Mouse (Mus musculus): Measurements from ENCODE around the gene Syt8. TPM values are rescaled to one million over a fixed set of nuclear protein-coding genes. Genes with fewer than 3 reads are reported as not detected.

Syt8 gene
- polyA plus RNA-seq, 1 experiment from 2014 or later: not detected

DNA sequence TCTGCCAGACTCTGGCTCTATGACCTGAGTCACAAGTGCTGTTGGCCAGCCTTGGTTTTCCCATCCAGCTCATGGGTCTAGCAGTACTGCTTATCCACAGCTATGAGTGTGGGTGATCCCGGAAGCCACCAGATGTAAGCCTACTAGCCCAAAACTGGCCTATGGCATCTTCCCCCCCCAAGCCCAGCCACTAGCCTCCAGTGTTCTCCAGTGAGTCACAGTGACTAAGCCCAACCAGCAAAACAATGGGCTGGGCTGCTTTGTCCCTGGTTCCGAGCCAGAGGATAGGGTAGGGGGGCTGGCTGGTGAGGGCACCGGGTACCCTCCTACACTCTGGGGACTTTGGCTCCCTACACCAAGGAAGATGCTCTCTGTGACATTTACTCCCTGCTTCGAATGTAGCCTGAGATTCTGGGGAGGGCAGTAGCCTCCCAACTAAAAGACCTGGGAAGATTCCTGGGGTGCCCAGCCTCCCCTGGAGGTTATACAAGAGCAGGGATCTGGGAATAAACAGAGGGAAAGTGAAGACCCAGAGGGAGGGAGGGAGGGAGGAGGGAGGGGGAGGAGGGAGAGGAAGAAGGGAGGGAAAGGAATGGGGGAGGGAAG, 36.3 kb downstream of the Syt8 start:
- WGBS: 18% methylated on average over 4 of the region's 4 CpGs
- Histone ChIP-seq H3K4me2 (ENCODE audit: low read depth, severe bottlenecking) (no peak overlapping the region), H3K36me3 (ENCODE audit: control insufficient read depth, insufficient read depth, low read length) (no peaks in the 10 kb centered on the region), H3K4me3 (ENCODE audit: low read depth, low read length) (no peak overlapping the region), H3K27me3 (ENCODE audit: control insufficient read depth, insufficient read depth, low read length) (no peaks in the 10 kb centered on the region), H3K27ac (replicated peaks; ENCODE audit: low read depth, low read length) (0 out of 2 replicates have a peak overlapping the region, but pooled peaks have one; percentile 9), H3K4me1 (ENCODE audit: control insufficient read depth, insufficient read depth, low read length) (peaks cover 22% of the 10 kb centered on the region), H3K9ac (ENCODE audit: low read length) (no peak overlapping the region), H3K9me3 (ENCODE audit: control insufficient read depth, low read length) (no peaks in the 10 kb centered on the region)
- DNase-seq (ENCODE audit: low spot score) (peak; percentile 75), ATAC-seq (ENCODE audit: insufficient number of reproducible peaks, low FRiP score, low TSS enrichment, low read depth) (peak; percentile 61; the same call in 1 of the 2 replicates)

DNA sequence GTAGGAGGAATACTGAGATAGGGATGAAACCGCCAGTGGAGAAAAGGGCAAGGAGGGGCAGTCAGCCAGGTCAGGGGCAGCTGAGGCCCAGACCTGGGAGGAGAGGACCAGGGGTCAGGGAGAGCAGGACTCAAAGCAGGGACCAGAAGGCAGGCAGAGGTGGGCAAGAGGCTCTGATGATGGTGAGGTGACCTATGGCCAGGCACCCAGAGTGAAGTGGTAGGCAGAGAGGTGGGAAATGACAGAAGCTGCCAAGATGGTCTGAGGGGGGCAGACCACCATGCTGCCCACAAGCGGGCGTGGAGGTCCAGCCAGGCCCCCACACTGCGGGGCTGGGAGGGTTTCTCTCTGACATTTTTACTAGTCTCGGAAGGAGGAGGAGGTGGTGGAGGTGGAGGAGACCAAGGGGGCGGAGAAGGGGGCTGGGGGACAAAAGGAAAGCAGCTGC, 36.8 kb downstream of the Syt8 start:
- 16% methylated on average over 6 of the region's 6 CpGs for WGBS
- Histone ChIP-seq H3K4me3 (ENCODE audit: low read depth, low read length) (no peak overlapping the region), H3K4me2 (ENCODE audit: low read depth, severe bottlenecking) (peak overlapping the region; percentile 18; the same call in 1 of the 2 replicates), H3K27me3 (ENCODE audit: control insufficient read depth, insufficient read depth, low read length) (no peaks in the 10 kb centered on the region), H3K4me1 (ENCODE audit: control insufficient read depth, insufficient read depth, low read length) (peaks cover 22% of the 10 kb centered on the region), H3K9me3 (ENCODE audit: control insufficient read depth, low read length) (no peaks in the 10 kb centered on the region), H3K27ac (replicated peaks; ENCODE audit: low read depth, low read length) (peak overlapping the region; percentile 76), H3K9ac (ENCODE audit: low read length) (peak overlapping the region; percentile 62), H3K36me3 (ENCODE audit: control insufficient read depth, insufficient read depth, low read length) (no peaks in the 10 kb centered on the region)
- ATAC-seq (ENCODE audit: insufficient number of reproducible peaks, low FRiP score, low TSS enrichment, low read depth): peak; percentile 27; the same call in 1 of the 2 replicates
- DNase-seq (ENCODE audit: low spot score): peak; percentile 40

DNA sequence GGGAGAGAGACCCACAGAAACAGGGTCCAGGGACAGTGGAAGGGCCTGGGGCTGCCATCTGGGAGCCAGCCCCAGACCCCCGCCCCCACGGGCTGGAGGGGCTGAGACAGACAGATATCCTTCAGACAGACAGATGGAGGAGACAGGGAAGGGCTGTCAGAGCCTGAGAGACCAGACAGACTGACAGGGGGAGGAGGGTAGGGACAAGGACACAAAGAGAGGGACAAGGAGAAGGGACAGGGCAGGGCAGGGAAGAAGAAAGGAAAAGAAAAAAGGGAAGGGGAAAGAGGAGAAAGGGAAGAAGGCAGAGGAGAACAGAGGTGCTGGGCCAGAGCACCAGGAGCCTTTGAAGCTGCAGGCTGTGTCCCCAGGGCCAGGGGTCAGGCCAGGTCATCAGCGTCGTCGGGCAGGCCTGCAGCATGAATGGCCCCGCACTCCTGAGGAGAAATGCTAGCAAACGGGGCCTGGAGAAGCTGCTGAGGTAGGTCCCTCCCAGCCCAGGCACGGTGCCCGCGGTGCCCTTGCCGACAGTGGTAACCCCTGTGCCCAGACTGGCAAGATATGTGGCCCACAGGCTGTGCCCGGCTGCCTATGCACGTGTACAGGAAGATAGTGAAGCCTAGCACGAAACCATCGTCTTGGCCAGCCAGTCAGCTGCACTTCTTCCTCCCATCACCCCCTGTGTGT, 37.4 kb downstream of the Syt8 start:
- no peak for ATAC-seq (ENCODE audit: insufficient number of reproducible peaks, low FRiP score, low TSS enrichment, low read depth)
- Histone ChIP-seq H3K9me3 (ENCODE audit: control insufficient read depth, low read length) (no peaks in the 10 kb centered on the region), H3K27me3 (ENCODE audit: control insufficient read depth, insufficient read depth, low read length) (no peaks in the 10 kb centered on the region), H3K27ac (replicated peaks; ENCODE audit: low read depth, low read length) (peak overlapping the region; percentile 76), H3K36me3 (ENCODE audit: control insufficient read depth, insufficient read depth, low read length) (no peaks in the 10 kb centered on the region), H3K4me1 (ENCODE audit: control insufficient read depth, insufficient read depth, low read length) (peaks cover 22% of the 10 kb centered on the region), H3K4me2 (ENCODE audit: low read depth, severe bottlenecking) (peak overlapping the region; percentile 22), H3K4me3 (ENCODE audit: low read depth, low read length) (no peak overlapping the region), H3K9ac (ENCODE audit: low read length) (peak overlapping the region; percentile 62)
- WGBS: 26% methylated on average over 15 of the region's 15 CpGs
- peak; percentile 36 for DNase-seq (ENCODE audit: low spot score)

DNA sequence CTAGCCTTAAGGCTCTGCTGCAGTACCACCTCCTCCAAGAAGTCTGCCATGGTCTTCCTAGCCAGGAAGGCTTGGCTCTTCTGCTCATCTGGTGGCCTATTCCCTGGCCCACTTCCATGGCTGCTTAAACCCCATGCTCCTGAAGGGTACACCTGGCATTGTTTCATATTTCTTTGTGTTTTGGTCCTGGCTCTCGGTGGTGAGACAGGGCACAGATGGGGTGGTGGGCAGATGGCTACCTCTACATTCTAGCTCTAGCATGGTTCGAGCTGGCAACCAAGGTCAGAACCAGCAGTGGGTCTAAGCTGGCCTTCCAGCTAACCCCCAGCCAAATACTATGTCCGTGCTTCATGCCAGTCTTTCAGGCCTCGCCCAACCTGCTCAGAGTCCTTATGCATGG, 38.3 kb downstream of the Syt8 start:
- DNase-seq (ENCODE audit: low spot score) (no peak), ATAC-seq (ENCODE audit: insufficient number of reproducible peaks, low FRiP score, low TSS enrichment, low read depth) (no peak)
- no peaks in the 10 kb centered on the region for H3K27me3 ChIP-seq (ENCODE audit: control insufficient read depth, insufficient read depth, low read length)
- no peak overlapping the region for H3K4me2 ChIP-seq (ENCODE audit: low read depth, severe bottlenecking)
- H3K36me3 ChIP-seq (ENCODE audit: control insufficient read depth, insufficient read depth, low read length): no peaks in the 10 kb centered on the region
- H3K27ac ChIP-seq (replicated peaks; ENCODE audit: low read depth, low read length): no peak overlapping the region; the same call in 1 of the 2 replicates
- H3K4me3 ChIP-seq (ENCODE audit: low read depth, low read length): no peak overlapping the region
- H3K4me1 ChIP-seq (ENCODE audit: control insufficient read depth, insufficient read depth, low read length): peaks cover 22% of the 10 kb centered on the region
- H3K9ac ChIP-seq (ENCODE audit: low read length): no peak overlapping the region
- H3K9me3 ChIP-seq (ENCODE audit: control insufficient read depth, low read length): no peaks in the 10 kb centered on the region
- WGBS: 93% methylated on average over 4 of the region's 4 CpGs

DNA sequence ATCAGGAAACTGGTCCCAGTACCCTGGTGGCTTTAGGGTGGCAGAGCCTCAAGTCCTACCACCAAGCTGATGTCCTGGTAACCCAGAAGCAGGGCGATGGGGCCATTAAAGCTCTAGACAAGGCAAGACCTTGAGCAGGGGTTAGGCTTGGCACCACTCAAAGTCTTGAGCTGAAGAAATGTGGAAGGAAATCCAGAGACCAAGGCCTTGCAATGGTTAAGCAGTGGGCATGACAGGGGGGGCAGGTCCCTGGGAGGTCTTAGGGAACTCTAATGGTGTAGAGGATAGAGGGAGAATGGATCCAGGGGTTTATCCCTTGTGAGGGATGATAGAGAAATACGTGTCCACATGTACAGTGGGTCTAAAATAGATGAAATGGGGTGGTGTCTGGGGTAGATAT, 38.8 kb downstream of the Syt8 start:
- H3K4me2 ChIP-seq (ENCODE audit: low read depth, severe bottlenecking): no peak overlapping the region

DNA sequence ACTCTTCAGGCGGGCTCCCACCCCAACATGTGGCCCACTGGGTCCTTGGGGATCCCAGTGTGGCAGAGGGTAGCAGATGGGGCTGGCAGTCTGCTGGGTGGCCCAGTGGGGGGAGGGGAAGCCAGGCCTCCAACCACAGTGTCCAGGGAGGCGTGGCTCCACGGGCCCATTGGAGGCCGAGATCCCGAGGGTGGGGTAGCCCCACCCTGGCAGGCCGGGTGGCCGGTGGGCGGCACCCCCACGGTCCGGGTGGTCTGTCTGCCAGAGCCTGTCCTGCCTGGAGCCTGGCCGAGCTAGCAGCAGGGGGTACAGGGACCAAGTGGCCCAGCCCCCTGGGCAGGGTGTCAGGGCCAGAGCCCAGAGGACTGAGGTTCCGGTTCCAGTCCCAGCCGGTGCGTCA, 40.1 kb downstream of the Syt8 start:
- no peaks in the 10 kb centered on the region for H3K27me3 ChIP-seq (ENCODE audit: control insufficient read depth, insufficient read depth, low read length)
- no peak overlapping the region for H3K27ac ChIP-seq (replicated peaks; ENCODE audit: low read depth, low read length)
- H3K4me2 ChIP-seq (ENCODE audit: low read depth, severe bottlenecking): no peak overlapping the region
- H3K4me3 ChIP-seq (ENCODE audit: low read depth, low read length): no peak overlapping the region
- H3K9me3 ChIP-seq (ENCODE audit: control insufficient read depth, low read length): no peaks in the 10 kb centered on the region
- ATAC-seq (ENCODE audit: insufficient number of reproducible peaks, low FRiP score, low TSS enrichment, low read depth) (no peak), DNase-seq (ENCODE audit: low spot score) (no peak)
- peaks cover 22% of the 10 kb centered on the region for H3K4me1 ChIP-seq (ENCODE audit: control insufficient read depth, insufficient read depth, low read length)
- no peak overlapping the region for H3K9ac ChIP-seq (ENCODE audit: low read length)
- H3K36me3 ChIP-seq (ENCODE audit: control insufficient read depth, insufficient read depth, low read length): no peaks in the 10 kb centered on the region; the same call in 1 of the 2 replicates
- WGBS: 76% methylated on average over 14 of the region's 14 CpGs

More for the DNA sequence above, 38.8 kb downstream of the Syt8 start:
- ATAC-seq (ENCODE audit: insufficient number of reproducible peaks, low FRiP score, low TSS enrichment, low read depth) (no peak), DNase-seq (ENCODE audit: low spot score) (no peak)
- H3K27ac ChIP-seq (replicated peaks; ENCODE audit: low read depth, low read length): no peak overlapping the region
- no peaks in the 10 kb centered on the region for H3K9me3 ChIP-seq (ENCODE audit: control insufficient read depth, low read length)
- H3K9ac ChIP-seq (ENCODE audit: low read length): no peak overlapping the region
- WGBS: 94% methylated on average over 2 of the region's 2 CpGs
- no peaks in the 10 kb centered on the region for H3K36me3 ChIP-seq (ENCODE audit: control insufficient read depth, insufficient read depth, low read length)
- H3K4me3 ChIP-seq (ENCODE audit: low read depth, low read length): no peak overlapping the region
- no peaks in the 10 kb centered on the region for H3K27me3 ChIP-seq (ENCODE audit: control insufficient read depth, insufficient read depth, low read length)
- peaks cover 22% of the 10 kb centered on the region for H3K4me1 ChIP-seq (ENCODE audit: control insufficient read depth, insufficient read depth, low read length)

DNA sequence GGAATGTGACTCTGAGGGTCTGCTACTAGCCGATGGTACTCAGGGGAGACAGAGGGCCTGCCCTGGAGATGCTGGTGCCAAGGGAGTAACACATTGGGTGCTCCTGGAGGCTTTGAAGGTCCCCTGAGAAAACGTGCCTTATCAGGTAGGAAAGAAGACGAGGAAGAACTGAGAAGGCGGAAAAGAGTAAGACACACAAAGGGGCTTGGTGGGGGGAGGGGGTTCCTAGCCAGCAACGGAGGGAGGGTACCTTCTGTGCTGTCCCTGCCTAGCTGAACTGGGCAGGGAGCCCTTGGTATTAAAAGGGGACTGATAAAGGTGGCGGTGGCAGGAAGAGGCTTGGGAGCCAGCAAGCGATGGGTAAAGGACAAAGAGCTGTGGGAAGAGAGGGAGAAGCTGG, 41.0 kb downstream of the Syt8 start:
- H3K4me1 ChIP-seq (ENCODE audit: control insufficient read depth, insufficient read depth, low read length): peaks cover 17% of the 10 kb centered on the region
- WGBS: 80% methylated on average over 7 of the region's 7 CpGs
- no peak overlapping the region for H3K27ac ChIP-seq (replicated peaks; ENCODE audit: low read depth, low read length)
- H3K4me3 ChIP-seq (ENCODE audit: low read depth, low read length): no peak overlapping the region
- no peak overlapping the region for H3K4me2 ChIP-seq (ENCODE audit: low read depth, severe bottlenecking)
- no peaks in the 10 kb centered on the region for H3K27me3 ChIP-seq (ENCODE audit: control insufficient read depth, insufficient read depth, low read length)
- H3K9ac ChIP-seq (ENCODE audit: low read length): no peak overlapping the region
- no peaks in the 10 kb centered on the region; the same call in 1 of the 2 replicates for H3K36me3 ChIP-seq (ENCODE audit: control insufficient read depth, insufficient read depth, low read length)
- no peaks in the 10 kb centered on the region for H3K9me3 ChIP-seq (ENCODE audit: control insufficient read depth, low read length)
- no peak for DNase-seq (ENCODE audit: low spot score)
- ATAC-seq (ENCODE audit: insufficient number of reproducible peaks, low FRiP score, low TSS enrichment, low read depth): no peak

DNA sequence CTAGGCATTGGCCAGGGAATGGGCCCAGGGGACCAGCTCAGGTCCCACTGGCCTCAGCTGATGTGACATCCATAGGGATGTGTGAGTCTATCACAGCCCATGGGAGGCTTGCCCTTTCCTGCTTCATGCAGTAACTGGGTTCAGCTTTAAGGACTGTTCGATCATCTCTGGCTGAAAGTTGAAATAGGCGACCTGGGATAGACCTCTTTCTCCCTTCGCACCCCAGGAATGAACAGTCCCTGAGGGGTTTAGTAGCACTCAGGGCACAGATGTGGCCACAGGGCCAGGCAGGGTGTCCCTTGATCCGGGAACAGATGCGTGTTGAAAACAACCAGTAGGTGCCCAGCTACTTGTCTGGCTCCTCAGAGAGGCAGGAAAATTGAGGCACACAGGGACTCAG, 41.6 kb downstream of the Syt8 start:
- Histone ChIP-seq H3K9ac (ENCODE audit: low read length) (0 out of 2 replicates have a peak overlapping the region, but pooled peaks have one; percentile 14), H3K4me1 (ENCODE audit: control insufficient read depth, insufficient read depth, low read length) (peaks cover 18% of the 10 kb centered on the region), H3K27me3 (ENCODE audit: control insufficient read depth, insufficient read depth, low read length) (no peaks in the 10 kb centered on the region), H3K4me2 (ENCODE audit: low read depth, severe bottlenecking) (no peak overlapping the region), H3K27ac (replicated peaks; ENCODE audit: low read depth, low read length) (no peak overlapping the region), H3K4me3 (ENCODE audit: low read depth, low read length) (no peak overlapping the region), H3K36me3 (ENCODE audit: control insufficient read depth, insufficient read depth, low read length) (no peaks in the 10 kb centered on the region; the same call in 1 of the 2 replicates), H3K9me3 (ENCODE audit: control insufficient read depth, low read length) (no peaks in the 10 kb centered on the region)
- no peak for DNase-seq (ENCODE audit: low spot score)
- WGBS: 83% methylated on average over 5 of the region's 5 CpGs
- ATAC-seq (ENCODE audit: insufficient number of reproducible peaks, low FRiP score, low TSS enrichment, low read depth): no peak
